Mouse (Mus musculus) midbrain, embryonic 13.5 days (tissue): Measurements from ENCODE around the gene Plekha3. TPM values are rescaled to one million over a fixed set of nuclear protein-coding genes. Genes with fewer than 3 reads are reported as not detected.

ENCODE experiments used
- polyA plus RNA-seq: library from polyadenylated mRNA; unstranded; fragments of >200 nt; fragmentation: Nextera tagmentation; extraction: Ambion mirVana; gene quantifications from 2 replicates; pipeline ENCODE4 v1.2.1, GENCODE M21; 2015

The Plekha3 gene
- polyA plus RNA-seq, 1 experiment from 2014 or later: 7.2 TPM

Other genes starting within 250 kb of the Plekha3 start
- 105 and 107 TPM in 2 replicates for gene Prkra, start 27.3 kb upstream of the Plekha3 start, polyA plus RNA-seq
- gene Pjvk, start 26.8 kb upstream of the Plekha3 start, polyA plus RNA-seq: 0.76 and 1.0 TPM in 2 replicates
- 13.9 and 15.0 TPM in 2 replicates for gene Fkbp7, start 2.2 kb upstream of the Plekha3 start, polyA plus RNA-seq